Mouse (Mus musculus) kidney, embryonic 16.5 days (tissue): ENCODE data around the gene Lpcat4. TPM values are rescaled to one million over a fixed set of nuclear protein-coding genes. Genes with fewer than 3 reads are reported as not detected.
"Not testable (repeated sequence)": the region's sequence is repeated elsewhere in the genome, so short reads cannot be mapped to it uniquely, and the experiment has no call there.

Source experiments
- ATAC-seq: fragments of 200-750 bp; cut with Nextera tagmentation; 2 replicates; pipeline ENCODE4 v1.8.0; 2017; ENCODE audit warnings: moderate TSS enrichment; ENCODE audit not compliant: low FRiP score, low TSS enrichment
- H3K27ac ChIP-seq: fragments of 300-500 bp; sonication (generic); 2 replicates; pipeline ENCODE4 v1.5.1; 2014; ENCODE audit warnings: low read length
- H3K27me3 ChIP-seq: fragments of 300-500 bp; sonication (generic); 2 replicates; pipeline ENCODE4 v1.6.1; 2014; ENCODE audit warnings: low read length, control low read depth, mixed read lengths; ENCODE audit not compliant: insufficient read depth
- H3K36me3 ChIP-seq: fragments of 300-500 bp; sonication (generic); 2 replicates; pipeline ENCODE4 v1.6.1; 2014; ENCODE audit warnings: low read length, control low read depth, mixed read lengths; ENCODE audit not compliant: insufficient read depth
- H3K4me1 ChIP-seq: fragments of 300-500 bp; sonication (generic); 2 replicates; pipeline ENCODE4 v1.6.1; 2014; ENCODE audit warnings: low read length, control low read depth, mixed read lengths; ENCODE audit not compliant: insufficient read depth
- H3K4me2 ChIP-seq: fragments of 300-500 bp; sonication (generic); replicated peaks from 2 replicates; pipeline ENCODE4 v1.6.1; 2014; ENCODE audit warnings: low read depth, low read length
- H3K4me3 ChIP-seq: fragments of 300-500 bp; sonication (generic); 2 replicates; pipeline ENCODE4 v1.5.1; 2014; ENCODE audit warnings: mild to moderate bottlenecking, low read length
- H3K9ac ChIP-seq: fragments of 300-500 bp; sonication (generic); replicated peaks from 2 replicates; pipeline ENCODE4 v1.6.1; 2014; ENCODE audit warnings: low read length
- H3K9me3 ChIP-seq: fragments of 300-500 bp; sonication (generic); 2 replicates; pipeline ENCODE4 v1.6.1; 2016; ENCODE audit warnings: low read length, control low read depth
- WGBS: fragments of 180-500 bp; shearing (Covaris S2); extraction: QIAGEN DNeasy Blood & Tissue Kit; methylation state at CpG from one replicate; pipeline ENCODE4 v1.1.7; 2014; 5-methylcytosine and 5-hydroxymethylcytosine counted together
- polyA plus RNA-seq: library from polyadenylated mRNA; unstranded; fragments of >200 nt; fragmentation: Nextera tagmentation; extraction: Ambion mirVana; gene quantifications from 2 replicates; pipeline ENCODE4 v1.2.1, GENCODE M21; 2015

The Lpcat4 gene
- polyA plus RNA-seq, 1 experiment from 2014 or later = 28.0 TPM

DNA sequence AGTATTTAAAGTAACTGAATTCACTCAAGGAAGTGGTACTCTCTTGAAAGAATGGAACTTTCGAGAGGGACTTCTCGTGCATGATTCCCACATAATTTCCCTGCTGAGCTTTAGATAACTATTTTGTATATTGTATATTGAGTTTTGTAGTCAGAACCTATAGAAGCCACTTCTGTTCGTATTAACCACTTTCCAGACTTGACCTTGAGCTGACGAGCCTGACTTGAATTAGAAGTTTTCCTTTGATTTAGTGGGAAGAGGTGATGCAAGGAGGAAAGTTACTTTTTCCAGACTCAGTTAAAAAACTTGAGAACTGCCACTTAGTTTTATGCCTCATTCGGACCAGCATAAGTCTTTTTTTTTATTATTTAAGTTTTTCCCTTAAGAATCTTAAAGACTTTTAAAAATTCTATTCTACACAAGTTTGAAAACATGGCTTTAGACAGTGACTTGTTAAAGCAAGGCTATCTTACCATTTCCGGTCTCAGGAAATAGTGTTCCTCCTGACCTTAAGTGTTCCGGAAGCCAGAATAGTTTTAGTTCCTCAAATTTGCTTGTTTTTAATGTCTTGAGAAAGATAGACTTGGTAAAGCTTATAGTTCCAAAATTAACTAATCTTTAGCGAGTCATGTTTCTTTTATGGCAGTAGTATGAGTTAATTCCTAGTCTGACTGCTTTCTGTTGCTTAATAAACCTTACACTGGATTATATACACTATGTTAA is 28.4 kb downstream of the Lpcat4 start:
- H3K36me3 ChIP-seq = no peaks in the 10 kb centered on the region
- H3K27me3 ChIP-seq = no peaks in the 10 kb centered on the region
- peak overlapping the region; percentile 89 for H3K4me3 ChIP-seq
- no peaks in the 10 kb centered on the region for H3K9me3 ChIP-seq
- 63% methylated on average over 8 of the region's 8 CpGs for WGBS
- no peak for ATAC-seq
- H3K9ac ChIP-seq = no peak overlapping the region
- H3K27ac ChIP-seq = no peak overlapping the region
- H3K4me2 ChIP-seq = peak overlapping the region; percentile 83
- H3K4me1 ChIP-seq = peaks cover 34% of the 10 kb centered on the region

DNA sequence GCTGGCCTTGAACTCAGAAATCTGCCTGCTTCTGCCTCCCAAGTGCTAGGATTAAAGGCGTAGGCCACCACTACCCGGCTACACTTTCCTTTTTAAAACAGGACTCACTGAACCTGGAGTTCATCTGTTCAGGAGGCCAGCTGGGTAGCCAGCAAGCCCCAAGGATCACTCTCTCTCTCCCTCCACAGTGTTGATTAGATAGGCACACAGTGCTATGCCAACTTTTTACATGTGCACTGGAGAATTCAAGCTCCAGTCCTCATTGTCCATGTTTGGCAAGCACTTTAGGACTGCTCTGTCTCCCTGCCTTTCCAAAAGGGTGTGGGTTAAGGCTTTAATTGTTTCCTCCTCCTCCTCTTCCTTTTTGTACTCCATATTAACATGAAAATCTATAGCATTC is 30.7 kb downstream of the Lpcat4 start:
- no peak for ATAC-seq
- Histone ChIP-seq H3K27me3 (no peaks in the 10 kb centered on the region), H3K27ac (no peak overlapping the region), H3K9me3 (no peaks in the 10 kb centered on the region), H3K9ac (no peak overlapping the region), H3K36me3 (0 out of 2 replicates have a peak, but pooled peaks cover 2% of the 10 kb centered on the region), H3K4me1 (peaks cover 17% of the 10 kb centered on the region), H3K4me2 (no peak overlapping the region), H3K4me3 (no peak overlapping the region)
- 90% methylated on average over 2 of the region's 2 CpGs for WGBS

DNA sequence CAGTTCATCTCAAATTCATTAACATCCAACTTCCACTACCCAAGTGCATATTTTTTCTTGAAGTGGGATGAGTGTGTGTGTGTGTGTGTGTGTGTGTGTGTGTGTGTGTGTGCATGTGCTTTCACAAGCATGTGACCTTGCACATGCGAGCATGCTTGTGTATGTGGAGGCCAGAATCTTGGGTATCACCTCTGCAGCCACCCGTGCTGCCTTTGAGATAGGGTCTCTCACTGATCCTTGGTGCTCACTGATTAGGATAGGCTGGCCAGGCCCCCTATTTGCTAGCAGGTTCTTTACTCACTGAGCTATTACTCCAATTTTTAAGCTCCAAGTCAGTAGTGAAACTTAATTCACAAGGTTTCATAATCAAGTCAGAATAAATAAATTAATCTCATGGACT is 33.6 kb downstream of the Lpcat4 start:
- H3K4me2 ChIP-seq = no peak overlapping the region
- no peak overlapping the region for H3K27ac ChIP-seq
- H3K9ac ChIP-seq = no peak overlapping the region
- no peaks in the 10 kb centered on the region for H3K4me1 ChIP-seq
- ATAC-seq = no peak
- 0 out of 2 replicates have a peak, but pooled peaks cover 2% of the 10 kb centered on the region for H3K36me3 ChIP-seq
- WGBS = 95% methylated on average over 2 of the region's 2 CpGs
- H3K4me3 ChIP-seq = no peak overlapping the region
- H3K9me3 ChIP-seq = no peaks in the 10 kb centered on the region
- no peaks in the 10 kb centered on the region for H3K27me3 ChIP-seq

DNA sequence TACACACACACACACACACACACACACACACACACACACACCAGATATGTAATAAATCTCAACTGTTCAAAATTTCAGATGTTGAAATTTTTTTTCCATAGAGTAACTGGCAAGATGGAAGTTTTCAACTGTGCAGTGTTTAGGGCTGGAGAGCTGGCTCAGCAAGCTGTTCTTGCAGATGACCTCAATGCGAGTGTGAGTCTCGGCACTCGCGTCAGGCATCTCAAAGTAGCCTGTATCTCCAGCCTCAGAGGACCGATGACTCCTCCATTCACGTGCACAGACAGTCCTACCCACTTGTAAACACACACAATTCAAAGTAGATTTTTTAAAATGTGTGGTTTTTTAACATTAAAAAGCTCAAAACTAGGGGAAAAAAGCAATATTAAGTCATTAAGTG is 34.2 kb downstream of the Lpcat4 start:
- Histone ChIP-seq H3K4me1 (no peaks in the 10 kb centered on the region), H3K4me3 (no peak overlapping the region), H3K9ac (no peak overlapping the region), H3K27me3 (no peaks in the 10 kb centered on the region), H3K27ac (no peak overlapping the region), H3K4me2 (no peak overlapping the region), H3K9me3 (no peaks in the 10 kb centered on the region), H3K36me3 (0 out of 2 replicates have a peak, but pooled peaks cover 2% of the 10 kb centered on the region)
- WGBS = 92% methylated on average over 6 of the region's 6 CpGs
- no peak for ATAC-seq

DNA sequence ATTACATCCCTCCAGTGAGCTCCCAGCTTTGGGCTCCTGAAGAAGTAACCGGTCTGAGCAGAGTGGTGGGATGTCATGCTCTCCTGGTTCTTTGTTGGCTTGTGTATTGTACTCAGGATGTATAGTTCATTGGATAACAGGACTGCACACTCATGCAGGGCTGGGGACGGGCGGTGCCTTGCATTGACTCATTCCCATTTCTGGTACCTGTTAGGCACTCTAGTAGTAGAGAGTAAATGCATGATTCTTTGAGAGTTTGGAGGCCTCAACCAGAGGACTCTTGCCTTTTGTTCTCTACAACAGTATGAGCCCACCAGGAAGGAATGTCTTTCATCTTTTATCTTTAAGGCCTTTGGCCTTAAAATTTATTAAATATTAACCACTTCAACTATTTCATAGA is 37.6 kb downstream of the Lpcat4 start:
- no peak overlapping the region for H3K27ac ChIP-seq
- ATAC-seq = no peak
- 0 out of 2 replicates have a peak, but pooled peaks cover 2% of the 10 kb centered on the region for H3K36me3 ChIP-seq
- H3K4me1 ChIP-seq = no peaks in the 10 kb centered on the region
- H3K27me3 ChIP-seq = no peaks in the 10 kb centered on the region
- H3K9ac ChIP-seq = no peak overlapping the region
- no peak overlapping the region for H3K4me3 ChIP-seq
- H3K9me3 ChIP-seq = no peaks in the 10 kb centered on the region
- H3K4me2 ChIP-seq = no peak overlapping the region
- 88% methylated on average over 3 of the region's 3 CpGs for WGBS

DNA sequence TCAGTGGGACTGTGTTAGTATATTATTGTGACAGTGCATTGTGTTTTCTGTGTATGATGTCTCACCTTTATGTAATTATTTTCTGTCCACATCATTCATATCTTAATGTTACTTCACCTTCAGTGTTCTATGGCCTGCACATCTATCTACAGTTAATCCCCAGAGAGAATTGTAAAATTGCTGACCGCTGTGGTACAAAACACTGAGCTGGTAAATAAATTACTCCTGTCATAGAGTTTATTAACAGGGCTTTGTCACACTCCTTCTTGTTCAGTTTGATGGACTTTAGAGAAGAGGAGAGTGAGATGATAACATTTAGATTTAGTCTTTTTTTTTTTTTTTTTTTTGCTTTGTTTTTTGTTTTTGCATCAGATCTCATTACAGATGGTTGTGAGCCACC is 43.6 kb downstream of the Lpcat4 start:
- H3K4me1 ChIP-seq = 0 out of 2 replicates have a peak, but pooled peaks cover 5% of the 10 kb centered on the region
- no peak overlapping the region for H3K4me3 ChIP-seq
- ATAC-seq = no peak
- H3K27me3 ChIP-seq = no peaks in the 10 kb centered on the region
- H3K9ac ChIP-seq = no peak overlapping the region
- WGBS = 77% methylated on average over 1 of the region's 1 CpGs
- no peak overlapping the region for H3K27ac ChIP-seq
- H3K9me3 ChIP-seq = no peaks in the 10 kb centered on the region
- no peaks in the 10 kb centered on the region for H3K36me3 ChIP-seq
- no peak overlapping the region for H3K4me2 ChIP-seq

DNA sequence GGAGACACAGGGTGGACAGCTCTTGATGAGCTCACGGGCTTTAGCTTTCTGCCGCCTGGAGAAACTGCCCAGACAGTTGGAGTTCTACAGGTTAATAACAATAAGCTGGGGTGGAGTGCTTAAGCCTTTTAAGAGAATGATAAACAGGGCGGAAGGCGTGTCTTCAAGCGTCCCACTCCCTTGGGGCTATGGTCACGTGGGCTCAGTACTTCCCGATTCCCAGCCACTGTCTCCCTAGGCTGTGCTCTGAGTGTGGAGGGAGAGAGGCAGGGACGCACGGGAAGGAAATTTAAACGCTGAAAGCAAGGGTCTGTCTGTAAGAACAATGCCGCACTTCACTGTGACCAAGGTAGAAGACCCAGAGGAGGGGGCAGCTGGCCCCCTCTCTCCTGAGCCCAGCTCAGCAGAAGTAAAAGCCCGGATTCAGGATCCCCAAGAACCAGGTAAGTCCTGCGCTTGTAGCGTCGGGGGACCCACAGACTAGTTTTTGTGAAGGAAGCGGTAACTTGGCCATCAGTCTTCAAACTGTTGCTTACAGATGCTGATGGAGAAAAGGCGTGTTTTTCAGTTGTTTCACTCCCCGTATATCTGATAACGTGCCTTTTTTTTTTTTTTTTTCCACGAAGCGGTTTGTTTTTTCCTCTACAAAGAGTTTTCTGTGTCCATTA is 45.2 kb downstream of the Lpcat4 start:
- Histone ChIP-seq H3K9me3 (no peaks in the 10 kb centered on the region), H3K27me3 (no peaks in the 10 kb centered on the region), H3K4me3 (peak overlapping the region; percentile 69), H3K9ac (peak overlapping the region; percentile 78), H3K27ac (peak overlapping the region; percentile 68; the same call in 1 of the 2 replicates), H3K4me1 (0 out of 2 replicates have a peak, but pooled peaks cover 5% of the 10 kb centered on the region), H3K4me2 (peak overlapping the region; percentile 98), H3K36me3 (no peaks in the 10 kb centered on the region)
- peak; percentile 98 for ATAC-seq
- under 1% methylated on average over 21 of the region's 21 CpGs for WGBS

DNA sequence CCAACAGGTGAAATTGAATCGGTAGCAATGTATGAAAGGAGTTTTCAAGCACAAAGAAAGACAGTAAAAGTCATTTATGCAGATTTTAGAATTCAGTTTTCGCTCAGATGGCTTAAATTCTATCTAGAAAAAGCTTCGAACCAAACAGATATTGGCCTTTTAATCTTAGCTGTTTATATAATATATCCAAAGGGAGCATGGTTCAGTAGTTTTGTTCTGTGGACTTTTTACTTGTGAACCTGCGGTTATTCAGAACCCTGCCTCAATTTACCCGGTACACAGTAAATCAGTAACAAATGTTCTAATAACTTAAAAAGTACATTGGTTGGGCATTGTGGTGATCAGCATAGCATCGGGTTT is 45.7 kb downstream of the Lpcat4 start:
- 53% methylated on average over 6 of the region's 6 CpGs for WGBS
- H3K9ac ChIP-seq = no peak overlapping the region; the same call in 1 of the 2 replicates

DNA sequence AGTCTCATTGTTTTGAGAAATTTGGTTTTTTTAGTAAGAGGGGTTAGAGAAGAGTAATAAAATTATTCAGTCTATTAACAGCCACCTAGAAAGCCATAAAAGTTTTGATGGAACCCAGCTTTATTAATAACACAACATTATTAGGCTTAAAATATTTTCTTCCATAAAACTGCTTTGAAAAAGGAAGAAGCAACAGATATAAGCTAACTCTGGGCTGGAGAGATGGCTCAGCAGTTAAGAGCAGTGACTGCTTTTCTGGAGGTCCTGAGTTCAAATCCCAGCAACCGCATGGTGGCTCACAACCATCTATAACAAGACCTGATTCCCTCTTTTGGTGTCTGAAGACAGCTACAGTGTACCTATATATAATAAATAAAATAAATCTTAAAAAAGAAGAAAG is 46.8 kb downstream of the Lpcat4 start:
- not testable (repeated sequence) for H3K36me3 ChIP-seq, H3K4me2 ChIP-seq, H3K4me3 ChIP-seq, H3K27ac ChIP-seq, H3K27me3 ChIP-seq, H3K9ac ChIP-seq, H3K9me3 ChIP-seq, H3K4me1 ChIP-seq, ATAC-seq
- WGBS = 88% methylated on average over 1 of the region's 1 CpGs

More for the DNA sequence above, 45.7 kb downstream of the Lpcat4 start:
- Histone ChIP-seq H3K4me3 (peak overlapping the region; percentile 69), H3K27me3 (no peaks in the 10 kb centered on the region), H3K4me2 (peak overlapping the region; percentile 98), H3K27ac (no peak overlapping the region), H3K9me3 (no peaks in the 10 kb centered on the region), H3K36me3 (no peaks in the 10 kb centered on the region), H3K4me1 (0 out of 2 replicates have a peak, but pooled peaks cover 5% of the 10 kb centered on the region)
- no peak for ATAC-seq

DNA sequence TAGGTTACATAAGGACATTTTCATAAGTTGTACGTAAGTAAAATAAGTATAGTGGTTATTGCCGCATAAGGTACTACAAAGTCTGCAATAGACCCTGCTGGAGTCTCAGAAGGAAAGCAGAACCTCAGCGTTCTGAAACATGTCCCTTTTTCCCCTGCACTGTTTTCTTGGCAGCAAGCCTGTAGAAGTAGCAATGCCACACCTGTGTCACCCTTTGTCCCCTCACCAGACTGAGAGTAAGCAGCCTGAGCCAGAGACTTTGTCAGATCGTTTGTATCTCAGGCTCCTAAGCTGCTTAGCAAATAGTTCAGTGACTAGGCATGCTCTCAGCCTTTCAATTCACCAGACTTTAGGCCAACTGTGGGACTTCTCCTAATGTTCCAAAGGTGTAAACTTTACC is 47.8 kb downstream of the Lpcat4 start:
- 67% methylated on average over 4 of the region's 4 CpGs for WGBS
- no peak for ATAC-seq
- H3K4me2 ChIP-seq = no peak overlapping the region
- no peaks in the 10 kb centered on the region for H3K27me3 ChIP-seq
- no peak overlapping the region for H3K27ac ChIP-seq
- H3K9me3 ChIP-seq = no peaks in the 10 kb centered on the region
- 0 out of 2 replicates have a peak, but pooled peaks cover 5% of the 10 kb centered on the region for H3K4me1 ChIP-seq
- no peak overlapping the region for H3K9ac ChIP-seq
- no peak overlapping the region for H3K4me3 ChIP-seq
- no peaks in the 10 kb centered on the region for H3K36me3 ChIP-seq
